Mouse (Mus musculus) CH12.LX (cell line): ENCODE data around the gene Dnaja4.

ENCODE experiments used
- CTCF ChIP-seq, 2 experiments: IDR thresholded peaks in 1 of 2; conservative IDR thresholded peaks in 1 of 2; 2 replicates each; pipeline ENCODE4 v1.5.1; 2011 to 2012; ENCODE audit warnings: low read depth in 2 of 2, low read length in 2 of 2, improper control_type of control experiment in 1 of 2, inconsistent platforms in 1 of 2, mild to moderate bottlenecking in 1 of 2, moderate library complexity in 1 of 2
- EP300 ChIP-seq: IDR thresholded peaks from 2 replicates; pipeline ENCODE4 v1.6.1; 2011; ENCODE audit warnings: low read length, improper control_type of control experiment
- MAX ChIP-seq: IDR thresholded peaks from 2 replicates; pipeline ENCODE4 v1.6.1; 2011; ENCODE audit warnings: low read length, improper control_type of control experiment
- MXI1 ChIP-seq: IDR thresholded peaks from 2 replicates; pipeline ENCODE4 v1.6.1; 2011; ENCODE audit warnings: mild to moderate bottlenecking, low read depth, low read length, improper control_type of control experiment
- MYC ChIP-seq: IDR thresholded peaks from 2 replicates; pipeline ENCODE4 v1.6.1; 2011; ENCODE audit warnings: low read depth, mild to moderate bottlenecking, improper control_type of control experiment, low read length
- NELFE ChIP-seq: IDR thresholded peaks from 2 replicates; pipeline ENCODE4 v1.6.1; 2011; ENCODE audit warnings: low read depth, low read length, improper control_type of control experiment
- NRF1 ChIP-seq: IDR thresholded peaks from 2 replicates; pipeline ENCODE4 v1.6.1; 2014; ENCODE audit warnings: low read depth, mild to moderate bottlenecking, inconsistent platforms, low read length, improper control_type of control experiment, moderate library complexity
- PAX5 ChIP-seq: IDR thresholded peaks from 2 replicates; pipeline ENCODE4 v1.6.1; 2012; ENCODE audit warnings: low read length, inconsistent platforms, mixed read lengths
- POLR2A ChIP-seq: IDR thresholded peaks from 2 replicates; pipeline ENCODE4 v1.6.1; 2011; ENCODE audit warnings: low read depth, mild to moderate bottlenecking, improper control_type of control experiment, low read length
- USF2 ChIP-seq: conservative IDR thresholded peaks from 2 replicates; pipeline ENCODE4 v1.6.1; 2011; ENCODE audit warnings: low read depth, low read length, improper control_type of control experiment
- ZC3H11A ChIP-seq: IDR thresholded peaks from 2 replicates; pipeline ENCODE4 v1.6.1; 2012; ENCODE audit warnings: low read depth, mild to moderate bottlenecking, inconsistent platforms, low read length, improper control_type of control experiment
- ZMIZ1 ChIP-seq: IDR thresholded peaks from 2 replicates; pipeline ENCODE4 v1.6.1; 2012; ENCODE audit warnings: low read depth, mild to moderate bottlenecking, inconsistent platforms, low read length, improper control_type of control experiment

DNA sequence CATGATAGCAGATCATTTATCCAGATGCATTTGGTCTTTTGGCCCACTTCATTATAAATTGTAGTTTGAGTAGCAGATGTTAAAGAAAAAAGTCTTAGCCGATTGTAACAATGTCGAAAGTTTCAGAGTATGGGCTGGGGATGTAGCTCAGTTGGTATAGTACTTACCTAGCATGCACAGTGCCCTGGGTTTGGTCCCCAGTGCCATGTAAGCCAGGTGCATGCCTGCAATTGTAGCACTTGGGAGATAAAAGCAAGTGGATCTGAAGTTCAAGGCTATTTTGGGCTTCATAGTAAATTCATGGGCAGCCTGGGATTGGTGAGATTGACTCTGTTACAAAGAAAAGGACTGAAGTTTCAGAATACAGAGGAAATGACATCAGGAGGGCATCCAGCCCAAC is 3.9 kb downstream of the Dnaja4 start:
- TF ChIP-seq NRF1 (no peak), MAX (no peak), EP300 (no peak), POLR2A (no peak), USF2 (no peak), NELFE (no peak), ZC3H11A (no peak), CTCF (conservative IDR thresholded peaks at IDR 0.05 in 1 of 2, IDR thresholded peaks at IDR 0.05 in 1 of 2; ENCODE audit: low read depth in 2 of 2, low read length in 2 of 2) (no peak), MYC (no peak), MXI1 (no peak), PAX5 (no peak), ZMIZ1 (no peak)
